In genomic region chr1:153739437-153740015, GRCm38 (mm10) we compare ENCODE assay signal across 8 mouse cellular contexts. TPM values are rescaled to one million over a fixed set of nuclear protein-coding genes. Genes with fewer than 3 reads are reported as not detected.
DNase-seq lines count a peak whose midpoint lies in the region; ATAC-seq and TF ChIP-seq lines count a peak whose summit lies in the region.

No protein-coding gene starts in this region.

- WGBS in lung, postnatal 0 days: 21% methylated on average over 13 of the region's 13 CpGs
- 19% methylated on average over 13 of the region's 13 CpGs for WGBS in forebrain, embryonic 12.5 days
- WGBS in limb, embryonic 15.5 days: 17% methylated on average over 13 of the region's 13 CpGs
- WGBS in stomach, embryonic 15.5 days: 21% methylated on average over 13 of the region's 13 CpGs

- H3K4me1 ChIP-seq in lung, postnatal 0 days (ENCODE audit: insufficient read depth, low read depth, low read length): peaks cover 6% of the 10 kb centered on the region; the same call in 1 of the 2 replicates
- peaks cover 64% of the 10 kb centered on the region for H3K4me1 ChIP-seq in forebrain, embryonic 12.5 days
- peaks cover 29% of the 10 kb centered on the region for H3K4me1 ChIP-seq in limb, embryonic 15.5 days
- H3K4me1 ChIP-seq in stomach, embryonic 15.5 days: peaks cover 8% of the 10 kb centered on the region; the same call in 1 of the 2 replicates

- no peaks in the 10 kb centered on the region; the same call in 1 of the 2 replicates for H3K27me3 ChIP-seq in lung, postnatal 0 days (replicated peaks; ENCODE audit: insufficient read depth, low read length)
- peaks cover 35% of the 10 kb centered on the region for H3K27me3 ChIP-seq in forebrain, embryonic 12.5 days
- peaks cover 15% of the 10 kb centered on the region for H3K27me3 ChIP-seq in limb, embryonic 15.5 days
- peaks cover 33% of the 10 kb centered on the region for H3K27me3 ChIP-seq in stomach, embryonic 15.5 days (replicated peaks)

- TF ChIP-seq EP300 in lung, postnatal 0 days (IDR thresholded peaks at IDR 0.05): no peak

- no peak overlapping the region for H3K9ac ChIP-seq in lung, postnatal 0 days (replicated peaks; ENCODE audit: low read depth)
- H3K9ac ChIP-seq in forebrain, embryonic 12.5 days: peak overlapping the region; percentile 60; the same call in 1 of the 2 replicates
- H3K9ac ChIP-seq in limb, embryonic 15.5 days: no peak overlapping the region
- H3K9ac ChIP-seq in stomach, embryonic 15.5 days: no peak overlapping the region

- peak; percentile 5; the same call in 1 of the 2 replicates for ATAC-seq in lung, postnatal 0 days
- ATAC-seq in forebrain, embryonic 12.5 days (ENCODE audit: low FRiP score): 0 out of 2 replicates have a peak, but pooled peaks have one; percentile 25
- no peak for ATAC-seq in limb, embryonic 15.5 days (ENCODE audit: insufficient number of reproducible peaks, low FRiP score, low TSS enrichment, low read depth)
- ATAC-seq in stomach, embryonic 15.5 days (ENCODE audit: insufficient read depth, low FRiP score, low read depth): no peak

- TF ChIP-seq CTCF in lung, postnatal 0 days (IDR thresholded peaks at IDR 0.05): peak; percentile 17; the same call in 1 of the 2 replicates

- H3K4me2 ChIP-seq in lung, postnatal 0 days (replicated peaks; ENCODE audit: low read depth, low read length): peak overlapping the region; percentile 59
- peak overlapping the region; percentile 74 for H3K4me2 ChIP-seq in forebrain, embryonic 12.5 days
- peak overlapping the region; percentile 81 for H3K4me2 ChIP-seq in limb, embryonic 15.5 days
- peak overlapping the region; percentile 73 for H3K4me2 ChIP-seq in stomach, embryonic 15.5 days

- no peak for DNase-seq in lung, postnatal 0 days (ENCODE audit: low spot score)
- DNase-seq in lung, postnatal 36 days: no peak
- DNase-seq in layer of hippocampus, adult 8-10 months (ENCODE audit: low spot score in 2 of 2): no peak
- DNase-seq in left cerebral cortex, adult 18-20 months (ENCODE audit: low spot score in 2 of 2): no peak
- DNase-seq in layer of hippocampus, adult 18-20 months (ENCODE audit: low spot score in 2 of 2): no peak

- no peak overlapping the region for H3K27ac ChIP-seq in lung, postnatal 0 days (ENCODE audit: low read length)
- H3K27ac ChIP-seq in forebrain, embryonic 12.5 days: no peak overlapping the region
- no peak overlapping the region for H3K27ac ChIP-seq in limb, embryonic 15.5 days
- no peak overlapping the region for H3K27ac ChIP-seq in stomach, embryonic 15.5 days

- no peaks in the 10 kb centered on the region for H3K9me3 ChIP-seq in lung, postnatal 0 days (ENCODE audit: low read length)
- no peaks in the 10 kb centered on the region for H3K9me3 ChIP-seq in forebrain, embryonic 12.5 days
- no peaks in the 10 kb centered on the region for H3K9me3 ChIP-seq in limb, embryonic 15.5 days
- H3K9me3 ChIP-seq in stomach, embryonic 15.5 days: no peaks in the 10 kb centered on the region

- peak overlapping the region; percentile 32 for H3K4me3 ChIP-seq in lung, postnatal 0 days (ENCODE audit: low read depth, low read length)
- H3K4me3 ChIP-seq in forebrain, embryonic 12.5 days (replicated peaks): peak overlapping the region; percentile 50
- H3K4me3 ChIP-seq in limb, embryonic 15.5 days: peak overlapping the region; percentile 45
- H3K4me3 ChIP-seq in stomach, embryonic 15.5 days (replicated peaks): peak overlapping the region; percentile 34

- no peaks in the 10 kb centered on the region for H3K36me3 ChIP-seq in lung, postnatal 0 days (ENCODE audit: insufficient read depth, low read length)
- H3K36me3 ChIP-seq in forebrain, embryonic 12.5 days (replicated peaks): peaks cover 16% of the 10 kb centered on the region
- peaks cover 6% of the 10 kb centered on the region for H3K36me3 ChIP-seq in limb, embryonic 15.5 days
- no peaks in the 10 kb centered on the region for H3K36me3 ChIP-seq in stomach, embryonic 15.5 days

RNA-seq across cellular contexts. Expression of gene Rgs16, which starts 0.6 kb away (rescaled TPM):
- polyA plus RNA-seq in lung, postnatal 0 days (2015; fragmentation: Nextera tagmentation; extraction: Ambion mirVana): 3.8 and 8.4 TPM in 2 replicates
- 46.6 and 49.3 TPM in 2 replicates for polyA plus RNA-seq in forebrain, embryonic 12.5 days (2016; fragmentation: Nextera tagmentation; extraction: Ambion mirVana)
- 12.7 and 17.9 TPM in 2 replicates for polyA plus RNA-seq in limb, embryonic 15.5 days (2015; fragmentation: Nextera tagmentation; extraction: Ambion mirVana)
- polyA plus RNA-seq in stomach, embryonic 15.5 days (2015; fragmentation: Nextera tagmentation; extraction: Ambion mirVana): 4.5 and 5.1 TPM in 2 replicates
- total RNA-seq in layer of hippocampus, adult 8-10 months (2022): 1 to 10 TPM; 5.3 to 8.8 (median 7.4) TPM
- total RNA-seq in left cerebral cortex, adult 18-20 months (2021): 10 to 100 TPM; 10.3 to 12.6 TPM
- total RNA-seq in layer of hippocampus, adult 18-20 months (2021): 1 to 10 TPM; 6.8 to 6.9 TPM

RNA-seq across cellular contexts. Expression of gene Rnasel, which starts 9.7 kb away (rescaled TPM):
- polyA plus RNA-seq in lung, postnatal 0 days (2015; fragmentation: Nextera tagmentation; extraction: Ambion mirVana): 13.1 and 16.6 TPM in 2 replicates
- 29.1 and 31.6 TPM in 2 replicates for polyA plus RNA-seq in forebrain, embryonic 12.5 days (2016; fragmentation: Nextera tagmentation; extraction: Ambion mirVana)
- polyA plus RNA-seq in limb, embryonic 15.5 days (2015; fragmentation: Nextera tagmentation; extraction: Ambion mirVana): 10.2 and 10.6 TPM in 2 replicates
- 13.8 and 15.5 TPM in 2 replicates for polyA plus RNA-seq in stomach, embryonic 15.5 days (2015; fragmentation: Nextera tagmentation; extraction: Ambion mirVana)
- total RNA-seq in layer of hippocampus, adult 8-10 months (2022): 10 to 100 TPM in 1 of 4 experiments, 1 to 10 TPM in 3; 7.9 to 10.0 (median 8.9) TPM
- 10 to 100 TPM; 11.7 to 13.4 TPM for total RNA-seq in left cerebral cortex, adult 18-20 months (2021)
- total RNA-seq in layer of hippocampus, adult 18-20 months (2021): 1 to 10 TPM; 5.8 to 6.7 TPM

Comparison
In these comparisons a context has a peak if more than half of its experiments do, and no peak if none do; other contexts are left out.
1. ATAC-seq: peak in lung, postnatal 0 days (single experiment) and forebrain, embryonic 12.5 days (single experiment); none in limb, embryonic 15.5 days (single experiment) and stomach, embryonic 15.5 days (single experiment).
2. Peak in every context shown above with its lines, with median percentiles within 50 percentile points of each other: H3K4me2 ChIP-seq and H3K4me3 ChIP-seq.